Mouse (Mus musculus) liver, postnatal 0 days (tissue): Measurements from ENCODE around the gene Map4k5. TPM values are rescaled to one million over a fixed set of nuclear protein-coding genes. Genes with fewer than 3 reads are reported as not detected.
A peak's percentile ranks its signal among the peaks of the same experiment; 100 is the strongest.

Source experiments
- ATAC-seq: fragments of 200-750 bp; cut with Nextera tagmentation; 2 replicates; pipeline ENCODE4 v1.8.0; 2017; ENCODE audit warnings: mild to moderate bottlenecking, moderate library complexity
- DNase-seq: peaks from one replicate; pipeline ENCODE4 v3.0.0-alpha.2; 2016
- H3K27ac ChIP-seq: fragments of 300-500 bp; sonication (generic); 2 replicates; pipeline ENCODE4 v1.5.1; 2014; ENCODE audit warnings: antibody characterized with exemption, moderate library complexity, mild to moderate bottlenecking, low read depth
- H3K27me3 ChIP-seq: fragments of 300-500 bp; sonication (generic); 2 replicates; pipeline ENCODE4 v1.6.1; 2014; ENCODE audit warnings: low read length, control low read depth, mixed read lengths; ENCODE audit not compliant: insufficient read depth
- H3K36me3 ChIP-seq: fragments of 300-500 bp; sonication (generic); replicated peaks from 2 replicates; pipeline ENCODE4 v1.6.1; 2014; ENCODE audit warnings: mild to moderate bottlenecking, control low read depth, low read length, moderate library complexity, mixed read lengths; ENCODE audit not compliant: insufficient read depth
- H3K4me1 ChIP-seq: fragments of 300-500 bp; sonication (generic); 2 replicates; pipeline ENCODE4 v1.6.1; 2014; ENCODE audit warnings: antibody characterized with exemption, mild to moderate bottlenecking, control low read depth; ENCODE audit not compliant: insufficient read depth
- H3K4me2 ChIP-seq: fragments of 300-500 bp; sonication (generic); 2 replicates; pipeline ENCODE4 v1.6.1; 2014; ENCODE audit warnings: low read depth, mild to moderate bottlenecking, low read length, moderate library complexity, mixed read lengths
- H3K4me3 ChIP-seq: fragments of 300-500 bp; sonication (generic); 2 replicates; pipeline ENCODE4 v1.5.1; 2014; ENCODE audit warnings: low read depth, low read length
- H3K9ac ChIP-seq: fragments of 300-500 bp; sonication (generic); replicated peaks from 2 replicates; pipeline ENCODE4 v1.6.1; 2014; ENCODE audit warnings: mild to moderate bottlenecking, moderate library complexity
- H3K9me3 ChIP-seq: fragments of 300-500 bp; sonication (generic); 2 replicates; pipeline ENCODE4 v1.6.1; 2016; ENCODE audit warnings: mild to moderate bottlenecking, control low read depth, low read length, mixed read lengths
- CTCF ChIP-seq: sonication (generic); IDR thresholded peaks from 2 replicates; pipeline ENCODE4 v1.5.1; 2016; ENCODE audit warnings: antibody characterized with exemption, low read depth
- EP300 ChIP-seq: IDR thresholded peaks from 2 replicates; pipeline ENCODE4 v1.6.1; 2016; ENCODE audit warnings: antibody characterized with exemption, low read depth, mild to moderate bottlenecking
- WGBS: fragments of 180-500 bp; shearing (Covaris S2); extraction: QIAGEN DNeasy Blood & Tissue Kit; methylation state at CpG from one replicate; pipeline ENCODE4 v1.1.7; 2014; ENCODE audit not compliant: insufficient replicate concordance; 5-methylcytosine and 5-hydroxymethylcytosine counted together
- polyA plus RNA-seq: library from polyadenylated mRNA; unstranded; fragments of >200 nt; fragmentation: Nextera tagmentation; extraction: Ambion mirVana; gene quantifications from 2 replicates; pipeline ENCODE4 v1.2.1, GENCODE M21; 2015

The Map4k5 gene
- polyA plus RNA-seq, 1 experiment from 2014 or later, result 11.8 TPM

- peak; percentile 69 for ATAC-seq
- TF ChIP-seq EP300 (no peak), CTCF (no peak)
- WGBS, result 29% methylated on average over 4 of the region's 4 CpGs
- Histone ChIP-seq H3K36me3 (peaks cover 2% of the 10 kb centered on the region; the same call in 1 of the 2 replicates), H3K27me3 (no peaks in the 10 kb centered on the region), H3K4me2 (peak overlapping the region; percentile 32; the same call in 1 of the 2 replicates), H3K27ac (peak overlapping the region; percentile 92), H3K9me3 (no peaks in the 10 kb centered on the region), H3K9ac (peak overlapping the region; percentile 30; the same call in 1 of the 2 replicates), H3K4me3 (no peak overlapping the region), H3K4me1 (peaks cover 16% of the 10 kb centered on the region)
- DNase-seq, result no peak
Observed at GRCm38 (mm10) chr12:69864164-69864692, 28.8 kb downstream of the Map4k5 start.

DNA sequence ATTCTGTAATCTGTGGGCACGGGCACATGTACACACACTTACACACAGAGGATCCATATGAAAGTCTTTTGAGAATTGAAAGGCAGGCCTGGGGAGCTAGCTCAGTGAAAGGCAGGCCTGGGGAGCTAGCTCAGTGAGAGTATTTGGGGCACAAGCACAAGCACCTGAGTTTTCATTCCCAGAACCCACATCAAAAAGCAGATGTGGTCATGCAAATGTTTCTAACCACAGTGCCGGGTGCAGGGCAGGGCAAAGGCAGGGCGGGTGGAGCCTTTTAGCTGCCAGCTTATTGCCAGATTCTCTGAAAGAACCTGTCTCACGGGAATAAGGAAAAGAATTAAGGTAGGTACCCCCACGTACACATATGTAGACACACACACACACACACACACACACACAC is 29.5 kb downstream of the Map4k5 start:
- Histone ChIP-seq H3K9ac (no peak overlapping the region; the same call in 1 of the 2 replicates), H3K4me3 (no peak overlapping the region), H3K9me3 (no peaks in the 10 kb centered on the region), H3K4me2 (no peak overlapping the region), H3K27me3 (no peaks in the 10 kb centered on the region), H3K27ac (peak overlapping the region; percentile 92), H3K36me3 (peaks cover 2% of the 10 kb centered on the region; the same call in 1 of the 2 replicates), H3K4me1 (peaks cover 22% of the 10 kb centered on the region)
- TF ChIP-seq EP300, result no peak
- no peak for TF ChIP-seq CTCF
- DNase-seq (peak; percentile 48), ATAC-seq (peak; percentile 35)
- WGBS, result 35% methylated on average over 5 of the region's 5 CpGs

- H3K4me2 ChIP-seq, result peak overlapping the region; percentile 30; the same call in 1 of the 2 replicates
- H3K4me3 ChIP-seq, result no peak overlapping the region
- no peaks in the 10 kb centered on the region for H3K27me3 ChIP-seq
- H3K4me1 ChIP-seq, result peaks cover 27% of the 10 kb centered on the region
- H3K9me3 ChIP-seq, result no peaks in the 10 kb centered on the region
- no peak overlapping the region for H3K9ac ChIP-seq
- WGBS, result 54% methylated on average over 4 of the region's 4 CpGs
- peaks cover 19% of the 10 kb centered on the region for H3K36me3 ChIP-seq
- no peak for DNase-seq
- ATAC-seq, result peak; percentile 73
- peak overlapping the region; percentile 52 for H3K27ac ChIP-seq
- no peak for TF ChIP-seq CTCF
- peak; percentile 11; the same call in 1 of the 2 replicates for TF ChIP-seq EP300
Observed at GRCm38 (mm10) chr12:69858847-69859246, 34.2 kb downstream of the Map4k5 start.

- Histone ChIP-seq H3K4me1 (peaks cover 20% of the 10 kb centered on the region), H3K27ac (0 out of 2 replicates have a peak overlapping the region, but pooled peaks have one; percentile 52), H3K9me3 (no peaks in the 10 kb centered on the region), H3K27me3 (no peaks in the 10 kb centered on the region), H3K36me3 (peaks cover 24% of the 10 kb centered on the region), H3K4me3 (no peak overlapping the region), H3K9ac (no peak overlapping the region), H3K4me2 (peak overlapping the region; percentile 30; the same call in 1 of the 2 replicates)
- peak; percentile 78 for TF ChIP-seq EP300
- TF ChIP-seq CTCF, result no peak
- WGBS, result 81% methylated on average over 2 of the region's 2 CpGs
- DNase-seq (no peak), ATAC-seq (peak; percentile 69)
Observed at GRCm38 (mm10) chr12:69857597-69857996, 35.4 kb downstream of the Map4k5 start.

GRCm38 (mm10) chr12:69856398-69856797 is 36.6 kb downstream of the Map4k5 start:
- peaks cover 30% of the 10 kb centered on the region for H3K36me3 ChIP-seq
- no peak overlapping the region for H3K9ac ChIP-seq
- DNase-seq (no peak), ATAC-seq (no peak)
- H3K9me3 ChIP-seq, result no peaks in the 10 kb centered on the region
- H3K4me3 ChIP-seq, result no peak overlapping the region
- H3K27me3 ChIP-seq, result no peaks in the 10 kb centered on the region
- no peak overlapping the region for H3K4me2 ChIP-seq
- H3K4me1 ChIP-seq, result peaks cover 20% of the 10 kb centered on the region
- H3K27ac ChIP-seq, result no peak overlapping the region
- no peak for TF ChIP-seq CTCF
- TF ChIP-seq EP300, result no peak
- WGBS, result 93% methylated on average over 10 of the region's 10 CpGs

- no peaks in the 10 kb centered on the region for H3K27me3 ChIP-seq
- TF ChIP-seq CTCF, result no peak
- no peak for TF ChIP-seq EP300
- H3K27ac ChIP-seq, result no peak overlapping the region
- ATAC-seq (no peak), DNase-seq (no peak)
- peaks cover 30% of the 10 kb centered on the region for H3K36me3 ChIP-seq
- H3K4me3 ChIP-seq, result no peak overlapping the region
- no peak overlapping the region for H3K9ac ChIP-seq
- 96% methylated on average over 12 of the region's 12 CpGs for WGBS
- peaks cover 17% of the 10 kb centered on the region for H3K4me1 ChIP-seq
- no peaks in the 10 kb centered on the region for H3K9me3 ChIP-seq
- H3K4me2 ChIP-seq, result no peak overlapping the region
Observed at GRCm38 (mm10) chr12:69855641-69856300, 37.2 kb downstream of the Map4k5 start.
